Mouse (Mus musculus) midbrain, embryonic 14.5 days (tissue): ENCODE results near the gene Tmem8b. TPM values are rescaled to one million over a fixed set of nuclear protein-coding genes. Genes with fewer than 3 reads are reported as not detected.

Experiments
- ATAC-seq: fragments of 200-750 bp; cut with Nextera tagmentation; 2 replicates; pipeline ENCODE4 v1.8.0; 2017; ENCODE audit warnings: moderate number of reproducible peaks, moderate library complexity; ENCODE audit not compliant: low FRiP score, low TSS enrichment
- DNase-seq: peaks from one replicate; pipeline ENCODE4 v3.0.0-alpha.2; 2015
- H3K27ac ChIP-seq: fragments of 300-500 bp; sonication (generic); replicated peaks from 2 replicates; pipeline ENCODE4 v1.5.1; 2014; ENCODE audit warnings: mild to moderate bottlenecking, low read depth, low read length, moderate library complexity
- H3K27me3 ChIP-seq: fragments of 300-500 bp; sonication (generic); 2 replicates; pipeline ENCODE4 v1.6.1; 2014; ENCODE audit warnings: low read length, control low read depth, mixed read lengths; ENCODE audit not compliant: control insufficient read depth, insufficient read depth
- H3K36me3 ChIP-seq: fragments of 300-500 bp; sonication (generic); 2 replicates; pipeline ENCODE4 v1.6.1; 2014; ENCODE audit warnings: low read length, control low read depth; ENCODE audit not compliant: control insufficient read depth, insufficient read depth
- H3K4me1 ChIP-seq: fragments of 300-500 bp; sonication (generic); 2 replicates; pipeline ENCODE4 v1.6.1; 2014; ENCODE audit warnings: mild to moderate bottlenecking, antibody characterized with exemption, low read length, control low read depth; ENCODE audit not compliant: control insufficient read depth, insufficient read depth
- H3K4me2 ChIP-seq: fragments of 300-500 bp; sonication (generic); 2 replicates; pipeline ENCODE4 v1.6.1; 2014; ENCODE audit warnings: mild to moderate bottlenecking, low read length, moderate library complexity
- H3K4me3 ChIP-seq: fragments of 300-500 bp; sonication (generic); replicated peaks from 2 replicates; pipeline ENCODE4 v1.5.1; 2014; ENCODE audit warnings: low read depth, low read length
- H3K9ac ChIP-seq: fragments of 300-500 bp; sonication (generic); replicated peaks from 2 replicates; pipeline ENCODE4 v1.6.1; 2014; ENCODE audit warnings: mild to moderate bottlenecking, low read length, moderate library complexity
- H3K9me3 ChIP-seq: fragments of 300-500 bp; sonication (generic); 2 replicates; pipeline ENCODE4 v1.6.1; 2016; ENCODE audit warnings: low read length, control low read depth, mixed read lengths; ENCODE audit not compliant: control insufficient read depth
- WGBS: fragments of 180-500 bp; shearing (Covaris S2); extraction: QIAGEN DNeasy Blood & Tissue Kit; methylation state at CpG from one replicate; pipeline ENCODE4 v1.1.7; 2014; 5-methylcytosine and 5-hydroxymethylcytosine counted together
- polyA plus RNA-seq: library from polyadenylated mRNA; unstranded; fragments of >200 nt; fragmentation: Nextera tagmentation; extraction: Ambion mirVana; gene quantifications from 2 replicates; pipeline ENCODE4 v1.2.1, GENCODE M21; 2014

The Tmem8b gene
- polyA plus RNA-seq, 1 experiment from 2014 or later, result 11.2 TPM

- H3K4me2 ChIP-seq, result peak overlapping the region; percentile 88
- WGBS, result 75% methylated on average over 8 of the region's 8 CpGs
- no peaks in the 10 kb centered on the region for H3K36me3 ChIP-seq
- H3K27me3 ChIP-seq, result no peaks in the 10 kb centered on the region
- no peak for ATAC-seq
- no peak for DNase-seq
- H3K4me3 ChIP-seq, result no peak overlapping the region
- H3K27ac ChIP-seq, result no peak overlapping the region
- H3K9me3 ChIP-seq, result no peaks in the 10 kb centered on the region
- H3K9ac ChIP-seq, result peak overlapping the region; percentile 95; the same call in 1 of the 2 replicates
- H3K4me1 ChIP-seq, result peaks cover 28% of the 10 kb centered on the region
Observed at GRCm38 (mm10) chr4:43633296-43633695, 35.5 kb upstream of the Tmem8b start.

GRCm38 (mm10) chr4:43633736-43634135 lies 35.0 kb upstream of the Tmem8b start:
- Histone ChIP-seq H3K27me3 (no peaks in the 10 kb centered on the region), H3K27ac (no peak overlapping the region), H3K9me3 (no peaks in the 10 kb centered on the region), H3K4me1 (peaks cover 28% of the 10 kb centered on the region), H3K4me2 (peak overlapping the region; percentile 88; the same call in 1 of the 2 replicates), H3K4me3 (no peak overlapping the region), H3K9ac (no peak overlapping the region), H3K36me3 (no peaks in the 10 kb centered on the region)
- no peak for DNase-seq
- ATAC-seq, result no peak
- WGBS, result 96% methylated on average over 2 of the region's 2 CpGs

- H3K27me3 ChIP-seq, result no peaks in the 10 kb centered on the region
- H3K9ac ChIP-seq, result no peak overlapping the region
- ATAC-seq (no peak), DNase-seq (no peak)
- no peak overlapping the region for H3K27ac ChIP-seq
- no peaks in the 10 kb centered on the region for H3K9me3 ChIP-seq
- peaks cover 28% of the 10 kb centered on the region for H3K4me1 ChIP-seq
- H3K4me3 ChIP-seq, result no peak overlapping the region
- WGBS, result 86% methylated on average over 7 of the region's 7 CpGs
- no peaks in the 10 kb centered on the region for H3K36me3 ChIP-seq
- H3K4me2 ChIP-seq, result no peak overlapping the region
Observed at GRCm38 (mm10) chr4:43634621-43635374, 34.0 kb upstream of the Tmem8b start.

GRCm38 (mm10) chr4:43636751-43637150 lies 32.0 kb upstream of the Tmem8b start:
- 76% methylated on average over 6 of the region's 6 CpGs for WGBS
- no peak for ATAC-seq
- H3K4me1 ChIP-seq, result peaks cover 25% of the 10 kb centered on the region

GRCm38 (mm10) chr4:43640076-43640475 lies 28.7 kb upstream of the Tmem8b start:
- Histone ChIP-seq H3K9ac (no peak overlapping the region), H3K9me3 (no peaks in the 10 kb centered on the region), H3K36me3 (peaks cover 20% of the 10 kb centered on the region), H3K27me3 (no peaks in the 10 kb centered on the region), H3K4me3 (no peak overlapping the region), H3K4me2 (no peak overlapping the region), H3K27ac (no peak overlapping the region), H3K4me1 (no peaks in the 10 kb centered on the region)
- 73% methylated on average over 9 of the region's 9 CpGs for WGBS
- ATAC-seq, result no peak
- DNase-seq, result no peak

More at GRCm38 (mm10) chr4:43636751-43637150, 32.0 kb upstream of the Tmem8b start:
- Histone ChIP-seq H3K9me3 (no peaks in the 10 kb centered on the region), H3K4me3 (no peak overlapping the region), H3K9ac (no peak overlapping the region), H3K36me3 (0 out of 2 replicates have a peak, but pooled peaks cover 3% of the 10 kb centered on the region), H3K4me2 (no peak overlapping the region), H3K27me3 (no peaks in the 10 kb centered on the region), H3K27ac (no peak overlapping the region)
- no peak for DNase-seq

GRCm38 (mm10) chr4:43640491-43640890 lies 28.3 kb upstream of the Tmem8b start:
- Histone ChIP-seq H3K4me2 (no peak overlapping the region), H3K9ac (no peak overlapping the region), H3K9me3 (no peaks in the 10 kb centered on the region), H3K27ac (no peak overlapping the region), H3K4me1 (no peaks in the 10 kb centered on the region), H3K4me3 (no peak overlapping the region), H3K27me3 (no peaks in the 10 kb centered on the region), H3K36me3 (peaks cover 22% of the 10 kb centered on the region)
- 84% methylated on average over 6 of the region's 6 CpGs for WGBS
- DNase-seq (no peak), ATAC-seq (no peak)

GRCm38 (mm10) chr4:43649783-43650182 lies 19.0 kb upstream of the Tmem8b start:
- Histone ChIP-seq H3K4me3 (no peak overlapping the region), H3K27me3 (no peaks in the 10 kb centered on the region), H3K9ac (no peak overlapping the region), H3K36me3 (peaks cover 18% of the 10 kb centered on the region; the same call in 1 of the 2 replicates), H3K27ac (no peak overlapping the region), H3K9me3 (no peaks in the 10 kb centered on the region), H3K4me2 (no peak overlapping the region), H3K4me1 (no peaks in the 10 kb centered on the region; the same call in 1 of the 2 replicates)
- no peak for ATAC-seq
- DNase-seq, result no peak
- WGBS, result 93% methylated on average over 3 of the region's 3 CpGs

GRCm38 (mm10) chr4:43652726-43653125 lies 16.0 kb upstream of the Tmem8b start:
- no peaks in the 10 kb centered on the region for H3K9me3 ChIP-seq
- H3K27ac ChIP-seq, result 0 out of 2 replicates have a peak overlapping the region, but pooled peaks have one; percentile 41
- DNase-seq (no peak), ATAC-seq (no peak)
- H3K9ac ChIP-seq, result no peak overlapping the region
- whole genome bisulfite sequencing, result 92% methylated on average over 4 of the region's 4 CpGs
- H3K27me3 ChIP-seq, result no peaks in the 10 kb centered on the region
- H3K4me3 ChIP-seq, result peak overlapping the region; percentile 19
- peaks cover 11% of the 10 kb centered on the region; the same call in 1 of the 2 replicates for H3K36me3 ChIP-seq
- H3K4me1 ChIP-seq, result peaks cover 4% of the 10 kb centered on the region; the same call in 1 of the 2 replicates
- H3K4me2 ChIP-seq, result peak overlapping the region; percentile 44
